Mouse (Mus musculus) CH12.LX (cell line): ENCODE measurements around the gene Hist1h2bh. TPM values are rescaled to one million over a fixed set of nuclear protein-coding genes. Genes with fewer than 3 reads are reported as not detected.

Experiments
- DNase-seq: peaks from one replicate; pipeline ENCODE4 v3.0.0-alpha.2; 2013; ENCODE audit errors: extremely low read depth
- H3K27ac ChIP-seq: 2 replicates; pipeline ENCODE4 v1.5.1; 2012; ENCODE audit warnings: low read depth, mild to moderate bottlenecking, control low read depth, moderate library complexity; ENCODE audit not compliant: insufficient read depth
- H3K27me3 ChIP-seq: replicated peaks from 2 replicates; pipeline ENCODE3; 2012; ENCODE audit warnings: inconsistent platforms
- H3K36me3 ChIP-seq, 2 experiments: replicated peaks in 1 of 2; 2 replicates each; pipeline versions ENCODE3 to v1.6.1; 2012; ENCODE audit warnings: inconsistent platforms in 1 of 2, low read length in 1 of 2, mild to moderate bottlenecking in 1 of 2, mixed read lengths in 1 of 2, moderate library complexity in 1 of 2; ENCODE audit not compliant: control insufficient read depth in 1 of 2, insufficient read depth in 1 of 2
- H3K4me1 ChIP-seq, 2 experiments: 2 replicates each; pipeline ENCODE4 v1.6.1; 2012; ENCODE audit warnings: inconsistent platforms in 1 of 2, moderate library complexity in 1 of 2; ENCODE audit not compliant: insufficient read depth in 2 of 2, control insufficient read depth in 1 of 2
- H3K4me2 ChIP-seq: 2 replicates; pipeline ENCODE4 v1.6.1; 2012; ENCODE audit warnings: low read depth, mild to moderate bottlenecking, control low read depth; ENCODE audit not compliant: poor library complexity, insufficient read depth, severe bottlenecking
- H3K4me3 ChIP-seq, 3 experiments: fragments of 150-350 bp in 1 of 3; sonication (generic) in 1 of 3; replicated peaks in 1 of 3; 2 replicates each; pipeline versions ENCODE3 to v1.5.1; 2011 to 2012; ENCODE audit warnings: low read depth in 2 of 3, low read length in 2 of 3, mild to moderate bottlenecking in 2 of 3, moderate library complexity in 2 of 3, control low read depth in 1 of 3, improper control_type of control experiment in 1 of 3, inconsistent platforms in 1 of 3, mixed read lengths in 1 of 3; ENCODE audit not compliant: poor library complexity in 1 of 3
- H3K79me2 ChIP-seq: replicated peaks from 2 replicates; pipeline ENCODE4 v1.6.1; 2012; ENCODE audit warnings: mild to moderate bottlenecking, moderate library complexity; ENCODE audit not compliant: control insufficient read depth, poor library complexity, insufficient read depth, severe bottlenecking; ENCODE audit errors: extremely low read depth
- H3K9ac ChIP-seq: 2 replicates; pipeline ENCODE4 v1.6.1; 2012; ENCODE audit warnings: low read depth, mild to moderate bottlenecking, control low read depth, moderate library complexity; ENCODE audit not compliant: insufficient read depth
- H3K9me3 ChIP-seq: replicated peaks from 2 replicates; pipeline ENCODE3; 2012; ENCODE audit warnings: low read length, inconsistent platforms, mixed read lengths
- BHLHE40 ChIP-seq: IDR thresholded peaks from 2 replicates; pipeline ENCODE4 v1.6.1; 2011; ENCODE audit warnings: mild to moderate bottlenecking, low read depth, low read length, improper control_type of control experiment
- CHD1 ChIP-seq: IDR thresholded peaks from 2 replicates; pipeline ENCODE4 v1.6.1; 2012; ENCODE audit warnings: low read depth, low read length, improper control_type of control experiment, inconsistent platforms
- CHD2 ChIP-seq: IDR thresholded peaks from 2 replicates; pipeline ENCODE4 v1.6.1; 2011; ENCODE audit warnings: low read length, improper control_type of control experiment
- CTCF ChIP-seq, 2 experiments: IDR thresholded peaks in 1 of 2; conservative IDR thresholded peaks in 1 of 2; 2 replicates each; pipeline ENCODE4 v1.5.1; 2011 to 2012; ENCODE audit warnings: low read depth in 2 of 2, low read length in 2 of 2, improper control_type of control experiment in 1 of 2, inconsistent platforms in 1 of 2, mild to moderate bottlenecking in 1 of 2, moderate library complexity in 1 of 2
- E2F4 ChIP-seq: IDR thresholded peaks from 2 replicates; pipeline ENCODE4 v1.6.1; 2011; ENCODE audit warnings: low read depth, low read length, improper control_type of control experiment; ENCODE audit not compliant: insufficient replicate concordance
- ELF1 ChIP-seq: IDR thresholded peaks from 2 replicates; pipeline ENCODE4 v1.6.1; 2014; ENCODE audit warnings: low read depth, mild to moderate bottlenecking, inconsistent platforms, low read length, improper control_type of control experiment
- EP300 ChIP-seq: IDR thresholded peaks from 2 replicates; pipeline ENCODE4 v1.6.1; 2011; ENCODE audit warnings: low read length, improper control_type of control experiment
- ETS1 ChIP-seq: conservative IDR thresholded peaks from 2 replicates; pipeline ENCODE4 v1.6.1; 2012; ENCODE audit warnings: low read depth, mild to moderate bottlenecking, inconsistent platforms, low read length, improper control_type of control experiment, moderate library complexity
- GABPA ChIP-seq: IDR thresholded peaks from 2 replicates; pipeline ENCODE4 v1.6.1; 2012; ENCODE audit warnings: low read depth, low read length, improper control_type of control experiment, inconsistent platforms; ENCODE audit not compliant: insufficient replicate concordance
- HCFC1 ChIP-seq: IDR thresholded peaks from 2 replicates; pipeline ENCODE4 v1.6.1; 2012; ENCODE audit warnings: low read depth, mild to moderate bottlenecking, inconsistent platforms, low read length, improper control_type of control experiment
- IRF4 ChIP-seq: IDR thresholded peaks from 2 replicates; pipeline ENCODE4 v1.6.1; 2014; ENCODE audit warnings: low read depth, mild to moderate bottlenecking, inconsistent platforms, low read length, improper control_type of control experiment
- JUN ChIP-seq: IDR thresholded peaks from 2 replicates; pipeline ENCODE4 v1.6.1; 2011; ENCODE audit warnings: low read depth, mild to moderate bottlenecking, low read length, improper control_type of control experiment, moderate library complexity; ENCODE audit not compliant: insufficient read depth
- JUND ChIP-seq: conservative IDR thresholded peaks from 2 replicates; pipeline ENCODE4 v1.6.1; 2011; ENCODE audit warnings: low read depth, low read length, improper control_type of control experiment
- KAT2A ChIP-seq: IDR thresholded peaks from 2 replicates; pipeline ENCODE4 v1.6.1; 2012; ENCODE audit warnings: low read length, improper control_type of control experiment, inconsistent platforms; ENCODE audit not compliant: insufficient replicate concordance
- MAFK ChIP-seq: IDR thresholded peaks from 2 replicates; pipeline ENCODE4 v1.6.1; 2011; ENCODE audit warnings: low read length, improper control_type of control experiment; ENCODE audit not compliant: insufficient replicate concordance
- MAX ChIP-seq: IDR thresholded peaks from 2 replicates; pipeline ENCODE4 v1.6.1; 2011; ENCODE audit warnings: low read length, improper control_type of control experiment
- MAZ ChIP-seq: IDR thresholded peaks from 2 replicates; pipeline ENCODE4 v1.6.1; 2012; ENCODE audit warnings: low read depth, mild to moderate bottlenecking, inconsistent platforms, low read length, improper control_type of control experiment, moderate library complexity
- MEF2A ChIP-seq: IDR thresholded peaks from 2 replicates; pipeline ENCODE4 v1.6.1; 2014; ENCODE audit warnings: low read depth, mild to moderate bottlenecking, inconsistent platforms, low read length, improper control_type of control experiment, borderline replicate concordance
- MXI1 ChIP-seq: IDR thresholded peaks from 2 replicates; pipeline ENCODE4 v1.6.1; 2011; ENCODE audit warnings: mild to moderate bottlenecking, low read depth, low read length, improper control_type of control experiment
- MYC ChIP-seq: IDR thresholded peaks from 2 replicates; pipeline ENCODE4 v1.6.1; 2011; ENCODE audit warnings: low read depth, mild to moderate bottlenecking, improper control_type of control experiment, low read length
- NELFE ChIP-seq: IDR thresholded peaks from 2 replicates; pipeline ENCODE4 v1.6.1; 2011; ENCODE audit warnings: low read depth, low read length, improper control_type of control experiment
- NRF1 ChIP-seq: IDR thresholded peaks from 2 replicates; pipeline ENCODE4 v1.6.1; 2014; ENCODE audit warnings: low read depth, mild to moderate bottlenecking, inconsistent platforms, low read length, improper control_type of control experiment, moderate library complexity
- PAX5 ChIP-seq: IDR thresholded peaks from 2 replicates; pipeline ENCODE4 v1.6.1; 2012; ENCODE audit warnings: low read length, inconsistent platforms, mixed read lengths
- POLR2A ChIP-seq: IDR thresholded peaks from 2 replicates; pipeline ENCODE4 v1.6.1; 2011; ENCODE audit warnings: low read depth, mild to moderate bottlenecking, improper control_type of control experiment, low read length
- POLR2AphosphoS2 ChIP-seq: IDR thresholded peaks from 2 replicates; pipeline ENCODE4 v1.6.1; 2011; ENCODE audit warnings: low read depth, low read length, improper control_type of control experiment
- RAD21 ChIP-seq: IDR thresholded peaks from 2 replicates; pipeline ENCODE4 v1.6.1; 2011; ENCODE audit warnings: low read depth, mild to moderate bottlenecking, low read length, improper control_type of control experiment, moderate library complexity
- RCOR1 ChIP-seq: conservative IDR thresholded peaks from 2 replicates; pipeline ENCODE4 v1.6.1; 2012; ENCODE audit warnings: low read depth, mild to moderate bottlenecking, inconsistent platforms, low read length, improper control_type of control experiment
- SIN3A ChIP-seq: IDR thresholded peaks from 2 replicates; pipeline ENCODE4 v1.6.1; 2012; ENCODE audit warnings: low read length, improper control_type of control experiment, inconsistent platforms
- SMC3 ChIP-seq: IDR thresholded peaks from 2 replicates; pipeline ENCODE4 v1.6.1; 2011; ENCODE audit warnings: low read depth, low read length, improper control_type of control experiment
- TBP ChIP-seq: conservative IDR thresholded peaks from 2 replicates; pipeline ENCODE4 v1.6.1; 2011; ENCODE audit warnings: low read depth, low read length, improper control_type of control experiment
- TCF12 ChIP-seq: IDR thresholded peaks from 2 replicates; pipeline ENCODE4 v1.6.1; 2014; ENCODE audit warnings: low read depth, mild to moderate bottlenecking, inconsistent platforms, low read length, improper control_type of control experiment
- UBTF ChIP-seq: IDR thresholded peaks from 2 replicates; pipeline ENCODE4 v1.6.1; 2012; ENCODE audit warnings: low read depth, mild to moderate bottlenecking, inconsistent platforms, low read length, improper control_type of control experiment, moderate library complexity
- USF1 ChIP-seq: IDR thresholded peaks from 2 replicates; pipeline ENCODE4 v1.6.1; 2014; ENCODE audit warnings: low read depth, mild to moderate bottlenecking, inconsistent platforms, low read length, improper control_type of control experiment
- USF2 ChIP-seq: conservative IDR thresholded peaks from 2 replicates; pipeline ENCODE4 v1.6.1; 2011; ENCODE audit warnings: low read depth, low read length, improper control_type of control experiment
- ZC3H11A ChIP-seq: IDR thresholded peaks from 2 replicates; pipeline ENCODE4 v1.6.1; 2012; ENCODE audit warnings: low read depth, mild to moderate bottlenecking, inconsistent platforms, low read length, improper control_type of control experiment
- ZKSCAN1 ChIP-seq: IDR thresholded peaks from 2 replicates; pipeline ENCODE4 v1.6.1; 2012; ENCODE audit warnings: low read depth, inconsistent platforms, low read length, improper control_type of control experiment, borderline replicate concordance
- ZMIZ1 ChIP-seq: IDR thresholded peaks from 2 replicates; pipeline ENCODE4 v1.6.1; 2012; ENCODE audit warnings: low read depth, mild to moderate bottlenecking, inconsistent platforms, low read length, improper control_type of control experiment
- ZNF384 ChIP-seq: IDR thresholded peaks from 2 replicates; pipeline ENCODE4 v1.6.1; 2012; ENCODE audit warnings: low read depth, low read length, improper control_type of control experiment, inconsistent platforms
- dilution Hi-C: fragments of 300-500 bp; cut with MboI; formaldehyde crosslinking; loops from 2 replicates; pipeline ENCODE4 v1.14.3; 2020; ENCODE audit warnings: low sequenced_read_pairs; ENCODE audit not compliant: extremely low pct_unique_long_range_greater_than_20kb, extremely low pct_ligation_motif_present
- in situ Hi-C: fragments of 300-500 bp; cut with MboI; formaldehyde crosslinking; loops from 3 replicates; pipeline ENCODE4 v1.14.3; 2019; ENCODE audit warnings: low sequenced_read_pairs, low pct_ligation_motif_present, low pct_unique_long_range_greater_than_20kb, mixed read lengths
- polyA plus RNA-seq: library from polyadenylated mRNA; unstranded; fragments of >175 nt; gene quantifications from 2 replicates; pipeline ENCODE4 v1.2.1, GENCODE M21; 2012; ENCODE audit warnings: low read depth; ENCODE audit not compliant: insufficient read length
- total RNA-seq, 2 experiments: library from RNA; depleted of rRNA; stranded (reverse); fragments of 300-350 nt in 1 of 2; fragments of >200 nt in 1 of 2; gene quantifications; 2 replicates each; pipeline ENCODE4 v1.2.3; 2012 to 2014

Gene Hist1h2bh
- total and polyA plus RNA-seq, 3 experiments = 0.77 to 261 (median 8.0) TPM

DNA sequence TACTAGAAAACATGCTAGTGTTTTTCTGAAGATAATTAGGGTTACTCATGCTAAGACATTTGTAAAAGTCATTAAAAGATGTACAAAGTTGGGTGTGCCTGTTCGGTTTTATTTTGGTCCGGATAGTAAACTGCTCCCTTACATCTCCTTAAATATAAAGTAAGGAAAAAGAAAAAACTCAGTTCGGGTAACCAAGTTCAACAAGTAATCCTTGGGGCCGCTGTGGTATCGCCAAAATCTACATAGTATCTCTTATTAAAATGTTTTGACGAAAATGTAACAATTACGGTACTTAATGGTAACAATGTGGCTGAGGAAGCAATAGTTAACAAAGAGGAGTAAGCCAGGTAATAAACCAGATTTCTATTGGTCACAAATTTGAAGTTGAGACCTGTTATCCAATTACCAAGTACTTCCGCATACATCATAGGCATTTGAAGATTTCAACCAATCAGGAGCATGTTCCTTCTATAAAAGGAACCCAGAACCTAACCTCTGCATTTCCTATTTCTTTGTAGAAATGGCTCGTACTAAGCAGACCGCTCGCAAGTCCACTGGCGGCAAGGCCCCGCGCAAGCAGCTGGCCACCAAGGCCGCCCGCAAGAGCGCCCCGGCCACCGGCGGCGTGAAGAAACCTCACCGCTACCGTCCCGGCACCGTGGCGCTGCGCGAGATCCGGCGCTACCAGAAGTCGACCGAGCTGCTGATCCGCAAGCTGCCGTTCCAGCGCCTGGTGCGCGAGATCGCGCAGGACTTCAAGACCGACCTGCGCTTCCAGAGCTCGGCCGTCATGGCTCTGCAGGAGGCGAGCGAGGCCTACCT, 984 bp upstream of the Hist1h2bh start, which contains the start of gene Hist1h3f:
TSS of gene Hist1h3f (plus strand) at position 88 of the 822 bp plus-strand sequence.
- Histone ChIP-seq H3K79me2 (no peaks in the 10 kb centered on the region), H3K4me2 (peak within 1 kb of the TSS; percentile 84), H3K4me3 (peak within 1 kb of the TSS; percentile 50 to 72 (median 51)), H3K27me3 (no peaks in the 10 kb centered on the region), H3K27ac (peak within 1 kb of the TSS; percentile 97), H3K36me3 (no peaks in the 10 kb centered on the region), H3K9ac (peak within 1 kb of the TSS; percentile 97), H3K9me3 (no peaks in the 10 kb centered on the region), H3K4me1 (peaks cover 0 to 19% of the 10 kb centered on the region in 2 experiments; a peak in 2 of 4 replicates)
- dilution Hi-C loops (no loop called here), in situ Hi-C loops (no loop called here)
- peak; percentile 94 for DNase-seq
- peak; percentile 99 for TF ChIP-seq TBP
- no peak for TF ChIP-seq JUN
- TF ChIP-seq KAT2A = 0 out of 2 replicates have a peak, but pooled peaks have one; percentile 67
- TF ChIP-seq SMC3 = no peak
- no peak for TF ChIP-seq GABPA
- peak; percentile 98 for TF ChIP-seq POLR2A
- TF ChIP-seq MAZ = no peak
- no peak for TF ChIP-seq CTCF (conservative IDR thresholded peaks at IDR 0.05 in 1 of 2, IDR thresholded peaks at IDR 0.05 in 1 of 2; ENCODE audit: low read depth in 2 of 2, low read length in 2 of 2)
- no peak for TF ChIP-seq ZNF384
- TF ChIP-seq UBTF = peak; percentile 90
- TF ChIP-seq RCOR1 = no peak; the same call in 1 of the 2 replicates
- TF ChIP-seq ZMIZ1 = peak; percentile 99
- peak; percentile 79 for TF ChIP-seq HCFC1
- no peak for TF ChIP-seq ZKSCAN1
- TF ChIP-seq ZC3H11A = no peak
- TF ChIP-seq CHD2 = peak; percentile 93
- TF ChIP-seq MAX = 0 out of 2 replicates have a peak, but pooled peaks have one; percentile 8
- TF ChIP-seq MEF2A = no peak
- no peak; the same call in none of the 2 replicates for TF ChIP-seq CHD1
- peak; percentile 31; the same call in 1 of the 2 replicates for TF ChIP-seq MXI1
- TF ChIP-seq BHLHE40 = no peak
- TF ChIP-seq E2F4 = peak; percentile 71; the same call in 1 of the 2 replicates
- TF ChIP-seq POLR2AphosphoS2 = peak; percentile 99
- peak; percentile 99 for TF ChIP-seq ELF1
- peak; percentile 80 for TF ChIP-seq TCF12
- no peak for TF ChIP-seq NRF1
- no peak for TF ChIP-seq USF1
- no peak for TF ChIP-seq USF2
- TF ChIP-seq IRF4 = peak; percentile 8; the same call in 1 of the 2 replicates
- peak; percentile 100 for TF ChIP-seq NELFE
- no peak for TF ChIP-seq ETS1
- peak; percentile 54; the same call in 1 of the 2 replicates for TF ChIP-seq JUND
- no peak for TF ChIP-seq EP300
- TF ChIP-seq MYC = peak; percentile 82
- TF ChIP-seq PAX5 = no peak
- TF ChIP-seq RAD21 = no peak
- 0 out of 2 replicates have a peak, but pooled peaks have one; percentile 7 for TF ChIP-seq MAFK
- TF ChIP-seq SIN3A = no peak
